Mouse (Mus musculus) liver, embryonic 16.5 days (tissue): ENCODE data around the gene Pias4. TPM values are rescaled to one million over a fixed set of nuclear protein-coding genes. Genes with fewer than 3 reads are reported as not detected.
A peak's percentile ranks its signal among the peaks of the same experiment; 100 is the strongest.
"Not testable (repeated sequence)": the region's sequence is repeated elsewhere in the genome, so short reads cannot be mapped to it uniquely, and the experiment has no call there.

Experiments used
- ATAC-seq: fragments of 200-750 bp; cut with Nextera tagmentation; 2 replicates; pipeline ENCODE4 v1.8.0; 2017; ENCODE audit warnings: low read depth, mild to moderate bottlenecking, moderate number of reproducible peaks, moderate library complexity
- H3K27ac ChIP-seq: fragments of 300-500 bp; sonication (generic); 2 replicates; pipeline ENCODE4 v1.5.1; 2014; ENCODE audit warnings: mild to moderate bottlenecking, low read length
- H3K27me3 ChIP-seq: fragments of 300-500 bp; sonication (generic); 2 replicates; pipeline ENCODE4 v1.6.1; 2014; ENCODE audit warnings: low read depth, low read length, mixed read lengths; ENCODE audit not compliant: control insufficient read depth, insufficient read depth
- H3K36me3 ChIP-seq: fragments of 300-500 bp; sonication (generic); 2 replicates; pipeline ENCODE4 v1.6.1; 2014; ENCODE audit warnings: mild to moderate bottlenecking; ENCODE audit not compliant: control insufficient read depth, insufficient read depth
- H3K4me1 ChIP-seq: fragments of 300-500 bp; sonication (generic); 2 replicates; pipeline ENCODE4 v1.6.1; 2014; ENCODE audit warnings: low read depth, low read length, mixed read lengths; ENCODE audit not compliant: control insufficient read depth
- H3K4me2 ChIP-seq: fragments of 300-500 bp; sonication (generic); 2 replicates; pipeline ENCODE4 v1.6.1; 2014; ENCODE audit warnings: low read depth, low read length, mixed read lengths
- H3K4me3 ChIP-seq: fragments of 300-500 bp; sonication (generic); 2 replicates; pipeline ENCODE4 v1.5.1; 2014; ENCODE audit warnings: low read depth, mild to moderate bottlenecking, low read length
- H3K9ac ChIP-seq: fragments of 300-500 bp; sonication (generic); 2 replicates; pipeline ENCODE4 v1.6.1; 2014; ENCODE audit warnings: low read depth, low read length
- H3K9me3 ChIP-seq: fragments of 300-500 bp; sonication (generic); replicated peaks from 2 replicates; pipeline ENCODE4 v1.6.1; 2016; ENCODE audit warnings: low read length; ENCODE audit not compliant: control insufficient read depth
- WGBS: fragments of 180-500 bp; shearing (Covaris S2); extraction: QIAGEN DNeasy Blood & Tissue Kit; methylation state at CpG from one replicate; pipeline ENCODE4 v1.1.7; 2014; ENCODE audit not compliant: insufficient replicate concordance; 5-methylcytosine and 5-hydroxymethylcytosine counted together
- polyA plus RNA-seq: library from polyadenylated mRNA; unstranded; fragments of >200 nt; fragmentation: Nextera tagmentation; extraction: Ambion mirVana; gene quantifications from 2 replicates; pipeline ENCODE4 v1.2.1, GENCODE M21; 2015

Pias4 gene
- polyA plus RNA-seq, 1 experiment from 2014 or later = 22.1 TPM

DNA sequence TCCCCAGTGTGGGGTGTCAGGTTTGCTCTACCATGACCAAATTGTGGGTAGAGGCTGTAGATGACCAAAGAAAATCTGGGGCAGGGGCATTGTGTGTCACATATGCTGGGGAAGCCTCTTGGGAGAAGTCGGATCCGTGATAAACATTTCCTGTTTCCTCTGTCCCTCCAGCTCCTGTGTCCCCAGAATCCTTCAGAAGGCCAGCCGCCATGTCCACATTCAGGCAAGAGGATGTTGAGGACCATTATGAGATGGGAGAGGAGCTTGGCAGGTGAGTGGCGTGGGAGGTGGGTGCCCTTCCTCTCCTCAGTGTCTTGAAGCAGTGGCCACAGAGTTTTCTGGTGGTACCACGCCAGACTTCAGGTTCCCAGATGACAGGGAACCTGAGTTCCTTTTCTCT lies 16.1 kb upstream of the Pias4 start, which contains the start of gene 4930442H23Rik:
Gene 4930442H23Rik, minus strand, starts transcription at position 45 of the 400 bp plus-strand sequence.
- H3K9me3 ChIP-seq = no peaks in the 10 kb centered on the region
- H3K4me1 ChIP-seq = peaks cover 16% of the 10 kb centered on the region
- H3K27ac ChIP-seq = peak within 1 kb of the TSS; percentile 88
- WGBS = 71% methylated on average over 5 of the region's 5 CpGs
- no peaks in the 10 kb centered on the region for H3K27me3 ChIP-seq
- ATAC-seq = no peak
- peak within 1 kb of the TSS; percentile 85 for H3K4me2 ChIP-seq
- peak within 1 kb of the TSS; percentile 79 for H3K9ac ChIP-seq
- H3K36me3 ChIP-seq = peaks cover 37% of the 10 kb centered on the region
- H3K4me3 ChIP-seq = peak within 1 kb of the TSS; percentile 79

DNA sequence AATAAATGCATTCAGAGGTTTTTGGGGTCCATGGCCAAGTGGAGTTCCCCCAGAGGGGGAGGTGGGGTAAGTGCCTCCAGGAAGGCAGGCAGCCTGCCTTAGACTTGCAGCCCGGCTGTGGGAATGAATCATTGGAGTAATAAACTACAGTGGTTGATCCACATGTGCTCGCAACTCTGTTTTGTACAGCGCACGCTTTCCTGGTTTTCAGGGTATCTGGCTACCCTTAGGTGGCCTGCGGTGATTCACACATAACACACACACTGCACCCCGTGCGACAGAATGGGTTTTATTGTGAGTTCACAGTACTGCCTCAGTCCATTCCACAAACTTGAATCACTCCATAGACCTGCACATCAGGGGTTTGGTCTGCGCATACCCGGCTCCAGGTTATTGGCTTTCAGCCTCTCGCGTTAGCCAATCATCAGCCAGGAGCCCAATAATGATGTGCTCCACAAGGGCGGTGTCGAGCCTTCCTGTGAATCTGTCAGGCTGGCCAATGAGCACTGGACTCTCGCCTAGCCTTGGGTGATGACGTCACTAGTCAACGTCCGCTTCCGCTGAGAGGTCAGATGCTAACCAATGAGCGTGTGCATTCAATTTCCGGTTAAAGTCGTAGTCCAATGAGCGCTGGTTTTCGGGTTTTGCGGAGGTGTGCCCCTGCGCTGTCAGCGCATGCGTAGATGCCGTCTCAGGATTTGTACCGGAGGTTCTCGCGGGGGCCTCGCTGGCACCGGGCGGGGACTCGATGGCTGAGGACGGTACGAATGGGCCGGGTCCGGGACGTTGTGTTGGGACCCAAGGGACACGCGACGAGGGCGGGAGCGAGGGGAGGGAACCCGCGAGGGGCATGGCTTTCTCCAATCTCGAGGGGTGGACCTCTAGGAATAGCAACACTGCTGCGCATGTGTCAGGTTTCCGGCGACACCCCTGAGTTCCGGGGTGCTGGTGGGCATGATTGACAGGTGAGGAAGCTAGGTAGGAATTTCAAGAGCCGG lies 14.9 kb upstream of the Pias4 start, which contains the start of gene Dapk3:
Gene Dapk3, plus strand, starts transcription at position 670 of the 998 bp plus-strand sequence.
- H3K27me3 ChIP-seq = no peaks in the 10 kb centered on the region
- no peaks in the 10 kb centered on the region for H3K9me3 ChIP-seq
- H3K4me3 ChIP-seq = peak within 1 kb of the TSS; percentile 79
- peak within 1 kb of the TSS; percentile 79 for H3K9ac ChIP-seq
- H3K4me1 ChIP-seq = peaks cover 26% of the 10 kb centered on the region
- peaks cover 49% of the 10 kb centered on the region for H3K36me3 ChIP-seq
- peak; percentile 95 for ATAC-seq
- WGBS = 5% methylated on average over 53 of the region's 53 CpGs
- H3K27ac ChIP-seq = peak within 1 kb of the TSS; percentile 88
- H3K4me2 ChIP-seq = peak within 1 kb of the TSS; percentile 85

DNA sequence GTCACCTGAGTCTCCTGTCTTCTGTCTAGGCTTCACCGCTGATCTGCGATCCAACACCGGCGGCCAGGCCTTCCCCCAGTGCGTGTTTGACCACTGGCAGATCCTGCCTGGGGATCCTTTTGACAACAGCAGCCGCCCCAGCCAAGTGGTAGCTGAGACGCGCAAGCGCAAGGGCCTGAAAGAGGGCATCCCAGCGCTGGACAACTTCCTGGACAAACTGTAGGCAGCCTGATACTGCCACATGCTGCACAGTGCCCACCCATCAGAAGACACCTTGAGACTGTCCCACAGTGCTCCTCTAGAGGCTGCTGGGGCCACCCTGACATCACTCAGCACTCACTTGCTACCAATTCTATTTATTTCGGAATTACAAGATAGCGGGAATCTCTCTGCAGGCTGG lies 14.1 kb upstream of the Pias4 start:
- H3K27ac ChIP-seq, H3K27me3 ChIP-seq, H3K4me3 ChIP-seq, H3K9ac ChIP-seq, ATAC-seq, H3K4me2 ChIP-seq, H3K9me3 ChIP-seq: not testable (repeated sequence)
- Histone ChIP-seq H3K36me3 (peaks cover 51% of the 10 kb centered on the region), H3K4me1 (peaks cover 28% of the 10 kb centered on the region)
- 78% methylated on average over 12 of the region's 12 CpGs for WGBS

DNA sequence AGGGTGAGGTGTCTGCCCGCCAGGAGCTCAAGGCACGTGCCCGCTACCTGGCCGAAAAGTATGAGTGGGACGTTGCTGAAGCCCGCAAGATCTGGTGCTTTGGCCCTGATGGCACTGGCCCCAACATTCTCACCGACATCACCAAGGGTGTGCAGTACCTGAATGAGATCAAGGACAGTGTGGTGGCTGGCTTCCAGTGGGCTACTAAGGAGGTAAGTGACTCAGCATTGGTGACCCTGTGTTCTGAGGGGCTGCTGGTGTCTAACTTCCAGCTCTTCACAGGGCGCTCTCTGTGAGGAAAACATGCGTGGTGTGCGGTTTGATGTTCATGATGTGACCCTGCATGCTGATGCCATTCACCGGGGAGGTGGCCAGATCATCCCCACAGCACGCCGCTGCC lies 13.2 kb upstream of the Pias4 start:
- Histone ChIP-seq H3K9ac (no peak overlapping the region), H3K4me3 (no peak overlapping the region), H3K27ac (0 out of 2 replicates have a peak overlapping the region, but pooled peaks have one; percentile 14), H3K4me2 (no peak overlapping the region), H3K36me3 (peaks cover 51% of the 10 kb centered on the region), H3K27me3 (no peaks in the 10 kb centered on the region), H3K9me3 (no peaks in the 10 kb centered on the region), H3K4me1 (peaks cover 31% of the 10 kb centered on the region)
- ATAC-seq = no peak
- 91% methylated on average over 13 of the region's 13 CpGs for WGBS

DNA sequence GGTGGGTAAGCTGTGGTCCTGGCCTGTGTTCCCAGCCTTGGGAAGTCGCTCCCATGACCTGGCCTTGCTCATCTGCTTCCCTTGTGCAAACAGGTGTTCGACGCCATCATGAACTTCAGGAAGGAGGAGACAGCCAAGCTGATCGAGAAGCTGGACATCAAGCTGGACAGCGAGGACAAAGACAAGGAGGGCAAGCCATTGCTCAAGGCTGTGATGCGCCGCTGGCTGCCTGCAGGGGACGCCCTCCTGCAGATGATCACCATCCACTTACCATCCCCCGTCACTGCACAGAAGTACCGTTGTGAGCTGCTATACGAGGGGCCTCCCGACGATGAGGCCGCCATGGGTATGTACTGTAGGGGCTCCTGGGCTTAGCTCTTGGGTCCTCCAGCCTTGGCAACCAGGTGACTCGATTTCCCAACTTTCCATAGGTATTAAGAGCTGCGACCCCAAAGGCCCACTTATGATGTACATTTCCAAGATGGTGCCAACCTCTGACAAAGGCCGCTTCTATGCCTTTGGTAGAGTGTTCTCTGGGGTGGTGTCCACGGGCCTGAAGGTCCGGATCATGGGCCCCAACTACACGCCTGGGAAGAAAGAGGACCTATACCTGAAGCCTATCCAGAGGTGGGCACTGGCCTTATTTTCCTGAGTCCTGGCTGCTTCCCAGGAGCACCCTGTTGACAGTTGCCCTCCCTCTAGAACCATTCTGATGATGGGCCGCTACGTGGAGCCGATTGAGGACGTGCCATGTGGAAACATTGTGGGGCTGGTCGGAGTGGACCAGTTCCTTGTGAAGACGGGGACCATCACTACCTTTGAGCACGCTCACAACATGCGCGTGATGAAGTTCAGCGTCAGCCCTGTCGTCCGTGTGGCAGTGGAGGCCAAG lies 12.0 kb upstream of the Pias4 start:
- no peak overlapping the region for H3K4me2 ChIP-seq
- WGBS = 86% methylated on average over 32 of the region's 32 CpGs
- no peaks in the 10 kb centered on the region for H3K9me3 ChIP-seq
- no peak overlapping the region for H3K27ac ChIP-seq
- no peaks in the 10 kb centered on the region for H3K27me3 ChIP-seq
- no peak overlapping the region for H3K4me3 ChIP-seq
- no peak for ATAC-seq
- no peak overlapping the region for H3K9ac ChIP-seq
- peaks cover 51% of the 10 kb centered on the region for H3K36me3 ChIP-seq
- peaks cover 43% of the 10 kb centered on the region for H3K4me1 ChIP-seq

DNA sequence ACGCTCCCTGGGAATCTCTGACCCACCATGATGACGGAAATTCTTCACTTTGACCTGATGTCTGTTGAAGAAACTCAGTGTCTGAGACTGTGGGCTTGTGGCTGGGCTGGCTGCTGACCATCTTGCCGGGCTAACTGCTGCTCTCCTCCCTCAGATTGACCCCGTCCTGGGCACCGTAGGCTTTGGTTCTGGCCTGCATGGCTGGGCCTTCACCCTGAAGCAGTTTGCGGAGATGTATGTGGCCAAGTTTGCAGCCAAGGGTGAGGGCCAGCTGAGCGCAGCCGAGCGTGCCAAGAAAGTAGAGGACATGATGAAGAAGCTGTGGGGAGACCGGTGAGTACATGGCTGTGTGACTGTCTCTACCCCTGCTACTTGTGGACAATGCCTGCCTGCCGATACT lies 11.2 kb upstream of the Pias4 start:
- ATAC-seq = no peak
- Histone ChIP-seq H3K9me3 (no peaks in the 10 kb centered on the region), H3K4me2 (no peak overlapping the region), H3K27ac (no peak overlapping the region), H3K27me3 (no peaks in the 10 kb centered on the region), H3K9ac (no peak overlapping the region), H3K36me3 (peaks cover 51% of the 10 kb centered on the region), H3K4me1 (peaks cover 48% of the 10 kb centered on the region), H3K4me3 (no peak overlapping the region)
- WGBS = 89% methylated on average over 11 of the region's 11 CpGs

DNA sequence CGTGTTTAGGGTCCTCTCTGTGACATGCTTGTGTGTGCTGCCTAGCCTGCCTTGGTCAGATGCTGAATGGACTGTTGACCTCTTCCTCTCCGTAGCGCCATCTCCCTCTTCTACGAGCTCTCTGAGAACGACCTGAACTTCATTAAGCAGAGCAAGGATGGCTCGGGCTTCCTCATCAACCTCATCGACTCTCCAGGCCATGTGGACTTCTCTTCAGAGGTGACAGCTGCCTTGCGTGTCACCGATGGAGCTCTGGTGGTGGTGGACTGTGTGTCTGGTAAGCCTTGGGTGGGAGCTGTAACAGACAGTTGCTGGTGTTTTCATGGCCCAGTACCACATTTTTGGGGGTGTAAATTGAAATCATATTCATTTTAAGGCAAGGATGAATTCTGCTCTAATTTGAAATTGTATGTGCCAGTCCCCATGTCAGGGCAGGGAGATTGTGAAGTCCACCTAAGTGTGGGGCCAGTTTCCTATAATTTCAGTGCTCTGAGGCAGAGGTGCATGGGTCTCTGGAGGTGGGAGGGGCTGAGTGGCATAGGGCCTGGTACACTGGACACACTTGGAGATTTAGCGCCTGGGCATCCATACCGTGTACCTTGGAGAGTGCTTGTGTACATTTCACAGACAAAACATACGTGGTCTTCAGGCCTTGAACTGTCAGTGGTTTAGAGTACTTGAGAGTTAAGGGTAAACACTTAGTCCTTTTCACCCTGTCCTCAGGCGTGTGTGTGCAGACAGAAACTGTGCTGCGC lies 10.4 kb upstream of the Pias4 start:
- Histone ChIP-seq H3K27ac (peak overlapping the region; percentile 79; the same call in 1 of the 2 replicates), H3K4me3 (peak overlapping the region; percentile 85), H3K9me3 (no peaks in the 10 kb centered on the region), H3K27me3 (no peaks in the 10 kb centered on the region), H3K4me1 (peaks cover 48% of the 10 kb centered on the region), H3K9ac (peak overlapping the region; percentile 96), H3K36me3 (peaks cover 51% of the 10 kb centered on the region), H3K4me2 (peak overlapping the region; percentile 80)
- no peak for ATAC-seq
- WGBS = 52% methylated on average over 14 of the region's 14 CpGs

DNA sequence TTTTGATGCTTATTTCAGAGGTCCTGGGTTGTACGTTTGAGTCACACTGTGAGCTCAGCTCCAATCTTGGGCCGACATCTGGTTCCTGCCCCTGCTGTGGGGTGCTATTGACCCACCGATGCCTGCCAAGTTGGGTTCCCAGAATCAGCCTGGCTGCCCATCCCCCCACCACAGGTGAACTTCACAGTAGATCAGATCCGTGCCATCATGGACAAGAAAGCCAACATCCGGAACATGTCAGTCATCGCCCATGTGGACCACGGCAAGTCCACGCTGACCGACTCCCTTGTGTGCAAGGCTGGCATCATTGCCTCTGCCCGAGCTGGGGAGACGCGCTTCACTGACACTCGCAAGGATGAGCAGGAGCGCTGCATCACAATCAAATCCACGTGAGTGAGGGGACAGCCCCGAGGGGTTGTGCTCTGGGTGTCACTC lies 9.8 kb upstream of the Pias4 start:
- Histone ChIP-seq H3K4me2 (peak overlapping the region; percentile 80), H3K9ac (peak overlapping the region; percentile 96), H3K27ac (peak overlapping the region; percentile 79), H3K9me3 (no peaks in the 10 kb centered on the region), H3K4me3 (peak overlapping the region; percentile 85), H3K4me1 (peaks cover 49% of the 10 kb centered on the region), H3K36me3 (peaks cover 50% of the 10 kb centered on the region), H3K27me3 (no peaks in the 10 kb centered on the region)
- ATAC-seq = no peak
- WGBS = 4% methylated on average over 16 of the region's 16 CpGs
